Mouse (Mus musculus) limb, embryonic 14.5 days (tissue): Measurements from ENCODE around the gene Nav2. TPM values are rescaled to one million over a fixed set of nuclear protein-coding genes. Genes with fewer than 3 reads are reported as not detected.

Experiments
- ATAC-seq: fragments of 200-750 bp; cut with Nextera tagmentation; 2 replicates; pipeline ENCODE4 v1.8.0; 2017; ENCODE audit warnings: low read depth, moderate number of reproducible peaks, moderate TSS enrichment; ENCODE audit not compliant: low FRiP score
- DNase-seq: peaks from one replicate; pipeline ENCODE4 v3.0.0-alpha.2; 2015; ENCODE audit warnings: low spot score
- H3K27ac ChIP-seq: fragments of 300-500 bp; sonication (generic); replicated peaks from 2 replicates; pipeline ENCODE4 v1.5.1; 2014; ENCODE audit warnings: low read depth, mild to moderate bottlenecking, low read length, moderate library complexity, mixed read lengths
- H3K27me3 ChIP-seq: fragments of 300-500 bp; sonication (generic); 2 replicates; pipeline ENCODE4 v1.6.1; 2014; ENCODE audit warnings: low read length, mixed read lengths; ENCODE audit not compliant: control insufficient read depth, insufficient read depth
- H3K36me3 ChIP-seq: fragments of 300-500 bp; sonication (generic); 2 replicates; pipeline ENCODE4 v1.6.1; 2014; ENCODE audit warnings: mild to moderate bottlenecking, low read length, moderate library complexity, mixed read lengths; ENCODE audit not compliant: control insufficient read depth, insufficient read depth
- H3K4me1 ChIP-seq: fragments of 300-500 bp; sonication (generic); 2 replicates; pipeline ENCODE4 v1.6.1; 2014; ENCODE audit warnings: antibody characterized with exemption, low read length, mixed read lengths; ENCODE audit not compliant: control insufficient read depth, insufficient read depth
- H3K4me2 ChIP-seq: fragments of 300-500 bp; sonication (generic); replicated peaks from 2 replicates; pipeline ENCODE4 v1.6.1; 2014; ENCODE audit warnings: low read depth, mild to moderate bottlenecking, low read length, moderate library complexity; ENCODE audit not compliant: severe bottlenecking
- H3K4me3 ChIP-seq: fragments of 300-500 bp; sonication (generic); replicated peaks from 2 replicates; pipeline ENCODE4 v1.5.1; 2014; ENCODE audit warnings: low read length
- H3K9ac ChIP-seq: fragments of 300-500 bp; sonication (generic); 2 replicates; pipeline ENCODE4 v1.6.1; 2014; ENCODE audit warnings: mild to moderate bottlenecking, low read depth, low read length, moderate library complexity; ENCODE audit not compliant: severe bottlenecking
- H3K9me3 ChIP-seq: fragments of 300-500 bp; sonication (generic); 2 replicates; pipeline ENCODE4 v1.6.1; 2016; ENCODE audit warnings: low read length; ENCODE audit not compliant: control insufficient read depth
- POLR2A ChIP-seq: fragments of 200-500 bp; IDR thresholded peaks from 2 replicates; pipeline ENCODE4 v1.8.0; 2012; ENCODE audit warnings: inconsistent platforms, mild to moderate bottlenecking, moderate library complexity, borderline replicate concordance; ENCODE audit not compliant: insufficient read depth, insufficient read length; ENCODE audit errors: extremely low read depth
- WGBS: fragments of 180-500 bp; shearing (Covaris S2); extraction: QIAGEN DNeasy Blood & Tissue Kit; methylation state at CpG from one replicate; pipeline ENCODE4 v1.1.7; 2014; 5-methylcytosine and 5-hydroxymethylcytosine counted together
- polyA plus RNA-seq, 2 experiments: library from polyadenylated mRNA; depleted of rRNA in 1 of 2; stranded (reverse) in 1 of 2; unstranded in 1 of 2; fragments of >200 nt; fragmentation: Nextera tagmentation in 1 of 2; extraction: Ambion mirVana in 1 of 2; gene quantifications; 2 replicates each; pipeline versions ENCODE4 v1.2.1 to v1.2.3; 2012 to 2014

The Nav2 gene
- polyA plus RNA-seq, 2 experiments = 15.8 to 16.8 TPM

DNA sequence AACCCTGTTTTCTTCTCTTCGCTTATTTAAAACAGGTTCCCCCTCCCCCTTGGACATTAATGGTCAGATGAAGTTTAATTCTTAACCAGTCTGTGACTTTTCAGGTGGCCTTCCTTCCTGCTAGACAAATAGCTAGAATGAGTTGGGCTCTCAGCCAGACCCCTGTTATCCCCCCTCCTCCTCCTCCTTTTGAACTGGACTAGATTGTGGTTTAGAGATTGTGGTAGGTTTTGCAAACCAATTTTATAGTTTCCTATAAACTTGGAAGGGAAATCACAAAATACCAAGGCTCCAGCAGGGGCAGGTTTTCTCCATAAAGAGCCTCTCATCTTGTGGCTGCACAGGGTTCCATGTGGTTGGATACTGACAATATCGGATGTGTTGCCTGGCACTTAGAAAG lies 606.5 kb downstream of the Nav2 start:
- no peak for DNase-seq
- Histone ChIP-seq H3K27me3 (no peaks in the 10 kb centered on the region), H3K4me3 (no peak overlapping the region), H3K27ac (no peak overlapping the region), H3K36me3 (no peaks in the 10 kb centered on the region), H3K4me2 (no peak overlapping the region), H3K4me1 (peaks cover 26% of the 10 kb centered on the region), H3K9me3 (no peaks in the 10 kb centered on the region), H3K9ac (no peak overlapping the region)
- 30% methylated on average over 2 of the region's 2 CpGs for WGBS
- no peak for TF ChIP-seq POLR2A
- no peak for ATAC-seq

DNA sequence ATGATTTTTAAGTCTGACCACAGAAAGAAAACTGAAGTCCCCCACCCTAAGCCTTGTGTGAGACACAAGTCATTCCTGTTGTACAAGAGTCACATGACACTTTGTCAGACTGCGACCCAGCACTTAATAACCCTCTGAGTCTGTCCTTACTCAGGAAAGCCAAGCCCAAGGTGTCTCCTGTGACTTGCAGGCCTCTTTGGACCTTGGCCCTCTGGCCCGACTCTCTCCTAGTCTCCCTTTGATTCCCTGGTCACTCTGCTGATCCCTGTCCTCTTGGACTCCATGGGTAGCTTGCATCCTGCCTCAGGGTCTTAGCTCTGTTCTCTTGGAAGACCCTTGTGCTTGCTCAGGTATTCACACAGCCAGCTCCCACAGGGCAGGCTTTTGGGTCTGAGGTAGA lies 612.0 kb downstream of the Nav2 start:
- no peak overlapping the region for H3K9ac ChIP-seq
- no peak for ATAC-seq
- H3K4me2 ChIP-seq = no peak overlapping the region
- TF ChIP-seq POLR2A = no peak
- H3K9me3 ChIP-seq = no peaks in the 10 kb centered on the region
- no peaks in the 10 kb centered on the region for H3K36me3 ChIP-seq
- H3K27me3 ChIP-seq = no peaks in the 10 kb centered on the region
- 51% methylated on average over 2 of the region's 2 CpGs for WGBS
- H3K27ac ChIP-seq = no peak overlapping the region
- DNase-seq = no peak
- peaks cover 40% of the 10 kb centered on the region for H3K4me1 ChIP-seq
- H3K4me3 ChIP-seq = no peak overlapping the region

DNA sequence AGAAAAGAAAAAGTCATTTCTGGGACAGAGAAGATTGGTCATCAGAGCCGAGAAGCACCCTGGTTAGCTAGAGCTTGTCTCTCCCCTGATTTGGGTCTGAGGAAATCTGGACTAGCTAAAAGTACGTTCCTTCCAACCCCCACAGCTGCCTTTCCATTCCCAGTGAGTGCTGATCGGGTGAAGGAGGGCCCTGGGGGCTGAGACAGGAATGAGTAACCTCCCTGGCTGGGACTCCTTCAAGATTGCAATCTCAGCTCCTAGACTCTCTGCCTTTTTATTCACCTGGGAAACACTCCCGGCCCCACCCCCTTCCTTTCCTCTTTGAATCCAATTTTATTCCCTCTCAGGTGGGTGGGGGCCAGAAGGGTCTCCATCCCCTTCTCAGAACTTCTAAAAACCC lies 612.8 kb downstream of the Nav2 start:
- 13% methylated on average over 4 of the region's 4 CpGs for WGBS
- H3K4me2 ChIP-seq = peak overlapping the region; percentile 74

DNA sequence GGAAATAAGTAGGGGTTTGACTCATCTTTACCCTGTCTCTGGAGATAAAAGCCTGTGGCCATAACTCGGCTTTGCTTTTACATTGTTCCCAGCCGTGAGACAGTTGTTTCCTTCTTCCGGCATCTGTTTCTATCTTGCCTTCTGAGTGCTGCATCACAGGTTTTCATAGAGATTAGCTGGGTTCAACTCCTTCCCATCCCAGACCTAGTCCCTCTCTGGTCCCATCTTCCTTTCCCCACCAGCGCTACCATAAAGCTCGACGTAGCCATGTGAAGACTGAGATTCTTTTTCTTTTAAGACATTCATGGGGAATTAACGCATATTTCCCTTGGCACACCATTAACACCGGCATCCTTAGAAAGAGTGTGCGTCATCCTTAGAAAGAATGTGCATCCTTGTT lies 613.5 kb downstream of the Nav2 start:
- Histone ChIP-seq H3K9me3 (no peaks in the 10 kb centered on the region), H3K36me3 (no peaks in the 10 kb centered on the region), H3K27me3 (no peaks in the 10 kb centered on the region), H3K27ac (no peak overlapping the region), H3K9ac (no peak overlapping the region), H3K4me2 (peak overlapping the region; percentile 74), H3K4me3 (peak overlapping the region; percentile 42), H3K4me1 (peaks cover 44% of the 10 kb centered on the region)
- no peak for DNase-seq
- no peak for TF ChIP-seq POLR2A
- WGBS = 3% methylated on average over 9 of the region's 9 CpGs
- 0 out of 2 replicates have a peak, but pooled peaks have one; percentile 3 for ATAC-seq

More for the DNA sequence above, 612.8 kb downstream of the Nav2 start:
- H3K27ac ChIP-seq = no peak overlapping the region
- peaks cover 44% of the 10 kb centered on the region for H3K4me1 ChIP-seq
- H3K4me3 ChIP-seq = no peak overlapping the region
- no peaks in the 10 kb centered on the region for H3K9me3 ChIP-seq
- H3K36me3 ChIP-seq = no peaks in the 10 kb centered on the region
- no peak for ATAC-seq
- no peaks in the 10 kb centered on the region for H3K27me3 ChIP-seq
- H3K9ac ChIP-seq = no peak overlapping the region
- no peak for DNase-seq
- TF ChIP-seq POLR2A = no peak

DNA sequence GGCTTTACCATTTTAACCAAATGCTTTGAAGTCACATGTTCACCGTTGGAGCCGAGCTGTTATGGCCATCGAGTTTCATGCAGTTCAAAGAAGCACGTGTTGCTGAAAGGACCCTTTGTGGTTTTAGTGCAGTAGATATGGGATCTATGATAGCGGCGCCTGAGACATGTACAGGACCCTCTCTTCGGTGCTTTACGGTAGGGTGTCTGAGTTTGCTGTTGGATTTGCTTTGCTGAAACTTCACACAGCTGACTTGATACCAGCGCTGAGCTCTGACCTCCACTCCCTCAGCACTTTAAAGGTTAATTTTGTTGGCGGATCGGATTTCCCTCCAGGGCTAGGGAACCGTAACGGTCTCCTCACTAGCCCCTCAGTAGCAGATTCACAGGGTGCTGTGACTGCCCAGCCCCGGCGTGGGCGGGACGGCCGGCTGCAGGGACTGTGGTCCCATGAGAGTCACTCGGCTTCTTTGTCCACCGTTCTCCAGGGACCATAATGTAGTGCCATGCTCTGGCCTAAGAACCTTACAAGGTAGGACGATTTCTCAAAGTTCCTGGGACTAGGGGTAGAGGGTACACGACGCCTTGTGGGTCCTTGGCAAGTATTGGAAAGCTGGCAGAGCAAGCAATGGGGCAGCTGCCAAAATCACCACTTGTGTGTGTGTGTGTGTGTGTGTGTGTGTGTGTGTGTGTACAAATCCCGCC lies 614.0 kb downstream of the Nav2 start:
- Histone ChIP-seq H3K27me3 (no peaks in the 10 kb centered on the region), H3K4me3 (peak overlapping the region; percentile 42), H3K27ac (no peak overlapping the region), H3K36me3 (no peaks in the 10 kb centered on the region), H3K9me3 (no peaks in the 10 kb centered on the region), H3K4me1 (peaks cover 48% of the 10 kb centered on the region), H3K9ac (peak overlapping the region; percentile 46), H3K4me2 (peak overlapping the region; percentile 74)
- DNase-seq = peak; percentile 69
- ATAC-seq = peak; percentile 78
- no peak for TF ChIP-seq POLR2A
- under 1% methylated on average over 24 of the region's 24 CpGs for WGBS

DNA sequence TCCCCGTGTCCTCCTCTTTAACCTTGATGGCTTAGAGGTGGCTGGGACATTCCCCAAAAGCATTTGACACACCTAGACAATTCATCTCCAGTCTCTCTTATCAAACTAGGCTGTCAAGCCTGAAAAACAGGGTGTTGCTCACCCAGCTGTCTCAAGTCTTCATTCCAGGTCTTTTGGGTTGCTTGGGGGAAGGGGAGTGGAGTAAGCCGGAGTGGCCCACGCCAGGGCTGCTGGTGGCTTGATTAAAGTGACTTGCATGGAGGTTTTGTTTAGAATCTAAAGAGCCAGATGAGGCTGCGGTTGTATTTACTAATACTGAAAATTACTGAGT lies 614.6 kb downstream of the Nav2 start:
- no peak for ATAC-seq
- no peak for TF ChIP-seq POLR2A
- H3K9me3 ChIP-seq = no peaks in the 10 kb centered on the region
- H3K9ac ChIP-seq = peak overlapping the region; percentile 46; the same call in 1 of the 2 replicates
- DNase-seq = peak; percentile 33
- peak overlapping the region; percentile 74 for H3K4me2 ChIP-seq
- peak overlapping the region; percentile 42 for H3K4me3 ChIP-seq
- WGBS = 12% methylated on average over 4 of the region's 4 CpGs
- H3K27me3 ChIP-seq = no peaks in the 10 kb centered on the region
- H3K36me3 ChIP-seq = no peaks in the 10 kb centered on the region
- H3K4me1 ChIP-seq = peaks cover 50% of the 10 kb centered on the region
- no peak overlapping the region for H3K27ac ChIP-seq
